8 mouse cellular contexts compared by ENCODE assay signal in genomic region chr19:7068661-7069531, GRCm38 (mm10). TPM values are rescaled to one million over a fixed set of nuclear protein-coding genes. Genes with fewer than 3 reads are reported as not detected.
DNase-seq lines count a peak whose midpoint lies in the region; ATAC-seq and TF ChIP-seq lines count a peak whose summit lies in the region.

No protein-coding gene starts in this region.

- no peaks in the 10 kb centered on the region for H3K36me3 ChIP-seq in liver, postnatal 0 days (replicated peaks; ENCODE audit: insufficient read depth, low read length)
- no peaks in the 10 kb centered on the region for H3K36me3 ChIP-seq in liver, embryonic 12.5 days
- no peaks in the 10 kb centered on the region for H3K36me3 ChIP-seq in limb, embryonic 14.5 days (ENCODE audit: control insufficient read depth, insufficient read depth, low read length)

- TF ChIP-seq POLR2A in limb, embryonic 14.5 days (IDR thresholded peaks at IDR 0.05; ENCODE audit: borderline replicate concordance, extremely low read depth, insufficient read depth, insufficient read length), result no peak

- no peak overlapping the region for H3K9ac ChIP-seq in liver, postnatal 0 days (replicated peaks)
- no peak overlapping the region for H3K9ac ChIP-seq in liver, embryonic 12.5 days
- H3K9ac ChIP-seq in limb, embryonic 14.5 days (ENCODE audit: low read depth, low read length, severe bottlenecking), result no peak overlapping the region

- no peak for TF ChIP-seq EP300 in liver, postnatal 0 days (IDR thresholded peaks at IDR 0.05; ENCODE audit: low read depth)

- ATAC-seq in liver, postnatal 0 days, result no peak
- no peak for ATAC-seq in liver, embryonic 12.5 days
- no peak for ATAC-seq in limb, embryonic 14.5 days (ENCODE audit: low FRiP score, low read depth)

- peak; percentile 35 to 74 for DNase-seq in adrenal gland, adult (ENCODE audit: inconsistent age in 2 of 2, low spot score in 1 of 2)
- no peak for DNase-seq in adrenal gland, postnatal 4 days (ENCODE audit: low spot score in 2 of 2)
- no peak for DNase-seq in liver, postnatal 0 days
- DNase-seq in limb, embryonic 14.5 days (ENCODE audit: low spot score), result no peak
- DNase-seq in frontal cortex, postnatal 36 days (ENCODE audit: low spot score in 2 of 2), result no peak
- no peak for DNase-seq in gastrocnemius, adult 18-20 months (ENCODE audit: low spot score)
- DNase-seq in cerebellum, adult 11 months, result no peak

- WGBS in liver, postnatal 0 days (ENCODE audit: insufficient replicate concordance), result 66% methylated on average over 11 of the region's 11 CpGs
- 60% methylated on average over 11 of the region's 11 CpGs for WGBS in liver, embryonic 12.5 days (ENCODE audit: insufficient replicate concordance)
- 39% methylated on average over 11 of the region's 11 CpGs for WGBS in limb, embryonic 14.5 days

- H3K4me1 ChIP-seq in liver, postnatal 0 days (ENCODE audit: insufficient read depth), result peaks cover 20% of the 10 kb centered on the region
- peaks cover 41% of the 10 kb centered on the region for H3K4me1 ChIP-seq in liver, embryonic 12.5 days
- peaks cover 49% of the 10 kb centered on the region for H3K4me1 ChIP-seq in limb, embryonic 14.5 days (ENCODE audit: control insufficient read depth, insufficient read depth, low read length)

- H3K9me3 ChIP-seq in liver, postnatal 0 days (ENCODE audit: low read length), result no peaks in the 10 kb centered on the region
- H3K9me3 ChIP-seq in liver, embryonic 12.5 days (replicated peaks), result no peaks in the 10 kb centered on the region
- H3K9me3 ChIP-seq in limb, embryonic 14.5 days (ENCODE audit: control insufficient read depth, low read length), result no peaks in the 10 kb centered on the region

- no peak overlapping the region for H3K27ac ChIP-seq in liver, postnatal 0 days (ENCODE audit: low read depth)
- no peak overlapping the region for H3K27ac ChIP-seq in liver, embryonic 12.5 days
- H3K27ac ChIP-seq in limb, embryonic 14.5 days (replicated peaks; ENCODE audit: low read depth, low read length), result no peak overlapping the region

- H3K4me2 ChIP-seq in liver, postnatal 0 days (ENCODE audit: low read depth, low read length), result no peak overlapping the region
- no peak overlapping the region for H3K4me2 ChIP-seq in liver, embryonic 12.5 days
- peak overlapping the region; percentile 26; the same call in 1 of the 2 replicates for H3K4me2 ChIP-seq in limb, embryonic 14.5 days (replicated peaks; ENCODE audit: low read depth, low read length, severe bottlenecking)

- H3K27me3 ChIP-seq in liver, postnatal 0 days (ENCODE audit: insufficient read depth, low read length), result peaks cover 21% of the 10 kb centered on the region
- H3K27me3 ChIP-seq in liver, embryonic 12.5 days (replicated peaks), result peaks cover 76% of the 10 kb centered on the region
- H3K27me3 ChIP-seq in limb, embryonic 14.5 days (ENCODE audit: control insufficient read depth, insufficient read depth, low read length), result no peaks in the 10 kb centered on the region

- no peak overlapping the region for H3K4me3 ChIP-seq in liver, postnatal 0 days (ENCODE audit: low read depth, low read length)
- H3K4me3 ChIP-seq in liver, embryonic 12.5 days, result no peak overlapping the region
- H3K4me3 ChIP-seq in limb, embryonic 14.5 days (replicated peaks; ENCODE audit: low read length), result no peak overlapping the region

- 0 out of 2 replicates have a peak, but pooled peaks have one; percentile 19 for TF ChIP-seq CTCF in liver, postnatal 0 days (IDR thresholded peaks at IDR 0.05; ENCODE audit: low read depth)

RNA-seq across cellular contexts. Expression of gene Macrod1, which starts 12.3 kb away (rescaled TPM):
- 10 to 100 TPM; 32.4 to 35.0 TPM for total RNA-seq in adrenal gland, postnatal 4 days (2021)
- 11.7 and 14.9 TPM in 2 replicates for polyA plus RNA-seq in liver, postnatal 0 days (2015; fragmentation: Nextera tagmentation; extraction: Ambion mirVana)
- 6.4 and 7.6 TPM in 2 replicates for polyA plus RNA-seq in liver, embryonic 12.5 days (2016; fragmentation: Nextera tagmentation; extraction: Ambion mirVana)
- polyA plus RNA-seq in limb, embryonic 14.5 days (2012; rRNA removed), result 24.6 and 27.4 TPM in 2 replicates
- polyA plus RNA-seq in limb, embryonic 14.5 days (2014; fragmentation: Nextera tagmentation; extraction: Ambion mirVana), result 16.6 and 19.7 TPM in 2 replicates
- 100 to 1,000 TPM; 276 to 311 TPM for total RNA-seq in gastrocnemius, adult 18-20 months (2021)

RNA-seq across cellular contexts. Expression of gene Stip1, which starts 29.1 kb away (rescaled TPM):
- total RNA-seq in adrenal gland, postnatal 4 days (2021), result 100 to 1,000 TPM; 115 to 117 TPM
- 47.2 and 51.4 TPM in 2 replicates for polyA plus RNA-seq in liver, postnatal 0 days (2015; fragmentation: Nextera tagmentation; extraction: Ambion mirVana)
- 218 and 230 TPM in 2 replicates for polyA plus RNA-seq in liver, embryonic 12.5 days (2016; fragmentation: Nextera tagmentation; extraction: Ambion mirVana)
- 124 and 170 TPM in 2 replicates for polyA plus RNA-seq in limb, embryonic 14.5 days (2012; rRNA removed)
- polyA plus RNA-seq in limb, embryonic 14.5 days (2014; fragmentation: Nextera tagmentation; extraction: Ambion mirVana), result 200 and 205 TPM in 2 replicates
- 10 to 100 TPM; 89.7 to 98.5 TPM for total RNA-seq in gastrocnemius, adult 18-20 months (2021)

RNA-seq across cellular contexts. Expression of gene Flrt1, which starts 36.6 kb away (rescaled TPM):
- total RNA-seq in adrenal gland, postnatal 4 days (2021), result 1 to 10 TPM; 3.8 to 5.9 TPM
- polyA plus RNA-seq in liver, postnatal 0 days (2015; fragmentation: Nextera tagmentation; extraction: Ambion mirVana), result 0.12 and 0.21 TPM in 2 replicates
- polyA plus RNA-seq in liver, embryonic 12.5 days (2016; fragmentation: Nextera tagmentation; extraction: Ambion mirVana), result 0.23 TPM in 2 replicates
- 2.2 and 3.2 TPM in 2 replicates for polyA plus RNA-seq in limb, embryonic 14.5 days (2012; rRNA removed)
- polyA plus RNA-seq in limb, embryonic 14.5 days (2014; fragmentation: Nextera tagmentation; extraction: Ambion mirVana), result 8.5 and 9.6 TPM in 2 replicates
- total RNA-seq in gastrocnemius, adult 18-20 months (2021), result 1 to 10 TPM; 1.1 to 1.9 TPM

RNA-seq across cellular contexts. Expression of gene Fermt3, which starts 49.6 kb away (rescaled TPM):
- total RNA-seq in adrenal gland, postnatal 4 days (2021), result 10 to 100 TPM in 1 of 2 experiments, 1 to 10 TPM in 1; 8.7 to 11.3 TPM
- polyA plus RNA-seq in liver, postnatal 0 days (2015; fragmentation: Nextera tagmentation; extraction: Ambion mirVana), result 60.5 and 70.2 TPM in 2 replicates
- 135 and 147 TPM in 2 replicates for polyA plus RNA-seq in liver, embryonic 12.5 days (2016; fragmentation: Nextera tagmentation; extraction: Ambion mirVana)
- 10.1 and 13.1 TPM in 2 replicates for polyA plus RNA-seq in limb, embryonic 14.5 days (2012; rRNA removed)
- polyA plus RNA-seq in limb, embryonic 14.5 days (2014; fragmentation: Nextera tagmentation; extraction: Ambion mirVana), result 10.2 and 10.8 TPM in 2 replicates
- total RNA-seq in gastrocnemius, adult 18-20 months (2021), result under 1 TPM; 0.64 to 0.93 TPM

Comparison
In these comparisons a context has a peak if more than half of its experiments do, and no peak if none do; other contexts are left out.
1. DNase-seq: peak in adrenal gland, adult (2 of 2); none in adrenal gland, postnatal 4 days (0 of 2), liver, postnatal 0 days (single experiment), limb, embryonic 14.5 days (single experiment), frontal cortex, postnatal 36 days (0 of 2), gastrocnemius, adult 18-20 months (single experiment) and cerebellum, adult 11 months (single experiment).